Mouse (Mus musculus): ENCODE results near the gene Ocm. TPM values are rescaled to one million over a fixed set of nuclear protein-coding genes. Genes with fewer than 3 reads are reported as not detected.
A peak's percentile ranks its signal among the peaks of the same experiment; 100 is the strongest.
"Not testable (repeated sequence)": the region's sequence is repeated elsewhere in the genome, so short reads cannot be mapped to it uniquely, and the experiment has no call there.

The Ocm gene
- total RNA-seq (2021), result not detected
- long read RNA-seq, experiment 1, result 0 reads
- long read RNA-seq, experiment 2, result 0 reads

DNA sequence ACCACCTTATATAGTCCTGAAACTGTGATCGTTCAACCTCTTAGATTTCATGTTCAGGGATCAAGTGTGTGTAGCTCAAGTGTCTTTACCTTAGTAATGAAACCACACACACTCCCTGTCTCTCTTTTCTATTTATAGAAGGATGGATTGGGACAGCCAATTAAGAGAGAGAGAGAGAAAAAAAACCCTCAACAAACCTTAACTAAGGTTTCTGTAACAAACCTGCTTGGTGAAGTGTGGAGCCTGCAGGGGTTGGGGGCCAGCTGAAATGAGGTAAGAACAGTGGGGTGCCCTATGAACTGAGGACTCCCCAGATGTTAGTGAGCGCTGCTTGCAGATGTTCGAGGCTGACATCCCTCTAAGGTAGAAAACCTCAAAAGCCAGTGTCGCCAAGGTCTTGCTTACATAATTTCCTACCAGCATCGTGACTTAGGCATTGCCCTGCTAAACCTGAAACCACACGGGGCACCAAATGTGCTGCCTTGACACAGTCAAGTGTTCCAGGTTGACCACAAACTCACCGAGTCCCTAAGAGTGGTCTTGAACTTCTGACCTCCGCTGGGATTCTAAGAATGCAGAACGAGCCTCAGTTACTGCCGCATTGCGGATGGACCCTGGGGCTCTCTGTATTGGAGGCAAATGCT is at the start of gene Ocm:
Ocm (minus strand) TSS at position 51 of the 644 bp plus-strand sequence.
- no peak for DNase-seq

- no peak for DNase-seq
Observed at GRCm38 (mm10) chr5:144071249-144071648, 44.8 kb upstream of the Ocm start.

DNA sequence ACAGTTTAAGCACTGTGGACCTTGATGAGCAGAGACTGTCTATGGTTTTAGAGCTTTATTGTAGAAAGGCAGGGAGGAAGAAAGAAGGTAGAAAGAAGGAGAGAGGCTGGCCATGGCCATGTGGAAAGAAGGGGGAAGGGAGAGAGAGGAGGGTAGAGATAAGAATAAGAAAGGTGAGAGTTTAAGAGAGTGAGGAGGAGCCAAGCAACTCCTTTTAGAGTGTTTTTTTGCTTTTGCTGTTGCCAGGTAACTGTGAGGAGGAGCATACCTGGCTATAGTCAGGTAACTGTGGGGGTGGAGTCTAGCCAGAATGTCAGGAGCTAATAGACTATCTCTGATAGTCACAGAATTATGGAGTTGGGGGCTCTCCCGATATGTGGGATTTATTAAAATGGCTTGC is 43.6 kb upstream of the Ocm start:
- DNase-seq, result no peak

- no peak for DNase-seq
Observed at GRCm38 (mm10) chr5:144066036-144066435, 39.6 kb upstream of the Ocm start.

GRCm38 (mm10) chr5:144064093-144064492 is 37.6 kb upstream of the Ocm start:
- no peak for DNase-seq

GRCm38 (mm10) chr5:144054340-144054739 is 27.9 kb upstream of the Ocm start:
- no peak for DNase-seq

DNA sequence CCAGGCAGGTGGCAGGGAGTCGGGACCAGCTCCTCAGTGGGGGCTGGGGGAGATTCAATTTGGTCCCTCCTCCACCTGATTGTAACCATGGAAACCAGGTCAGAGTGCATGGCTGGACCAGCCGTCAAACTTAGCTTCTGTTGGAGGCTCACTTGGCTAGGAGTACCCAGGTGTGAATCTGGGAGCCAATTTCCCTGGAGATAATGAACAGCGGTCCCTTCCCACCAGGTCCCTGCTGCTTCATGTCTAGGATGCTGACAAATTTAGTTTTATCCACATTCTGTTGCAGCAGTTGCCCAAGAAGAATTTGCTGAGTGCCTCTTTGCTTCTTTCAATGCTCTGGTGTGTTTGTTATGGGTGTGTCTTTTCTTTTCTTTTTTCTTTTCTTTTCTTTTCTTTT is 27.0 kb upstream of the Ocm start:
- DNase-seq, result no peak

- DNase-seq, result no peak
Observed at GRCm38 (mm10) chr5:144051268-144051667, 24.8 kb upstream of the Ocm start.

GRCm38 (mm10) chr5:144049881-144050280 is 23.4 kb upstream of the Ocm start:
- DNase-seq, result no peak

DNA sequence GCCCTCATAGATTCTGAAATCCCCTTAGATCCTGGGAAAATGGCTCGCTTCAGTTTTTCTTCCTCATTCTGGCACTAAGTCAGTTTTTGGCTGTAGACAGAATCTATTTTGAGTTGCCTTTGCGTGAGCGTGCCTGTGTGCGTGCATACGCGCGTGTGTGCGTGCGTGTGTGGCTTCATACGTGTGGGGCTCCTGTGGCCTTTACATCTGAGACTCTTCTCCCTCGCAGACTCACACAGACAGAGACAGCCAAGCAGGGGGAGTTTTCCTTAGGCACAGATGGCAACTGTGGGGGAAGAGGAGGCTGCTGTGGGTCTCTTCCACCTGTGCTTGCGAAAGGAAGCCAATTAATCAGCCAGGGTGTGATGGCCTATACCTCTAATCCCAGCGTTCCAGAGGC is 20.9 kb upstream of the Ocm start:
- DNase-seq, result no peak

- no peak for DNase-seq
Observed at GRCm38 (mm10) chr5:144043166-144043565, 16.7 kb upstream of the Ocm start.

DNA sequence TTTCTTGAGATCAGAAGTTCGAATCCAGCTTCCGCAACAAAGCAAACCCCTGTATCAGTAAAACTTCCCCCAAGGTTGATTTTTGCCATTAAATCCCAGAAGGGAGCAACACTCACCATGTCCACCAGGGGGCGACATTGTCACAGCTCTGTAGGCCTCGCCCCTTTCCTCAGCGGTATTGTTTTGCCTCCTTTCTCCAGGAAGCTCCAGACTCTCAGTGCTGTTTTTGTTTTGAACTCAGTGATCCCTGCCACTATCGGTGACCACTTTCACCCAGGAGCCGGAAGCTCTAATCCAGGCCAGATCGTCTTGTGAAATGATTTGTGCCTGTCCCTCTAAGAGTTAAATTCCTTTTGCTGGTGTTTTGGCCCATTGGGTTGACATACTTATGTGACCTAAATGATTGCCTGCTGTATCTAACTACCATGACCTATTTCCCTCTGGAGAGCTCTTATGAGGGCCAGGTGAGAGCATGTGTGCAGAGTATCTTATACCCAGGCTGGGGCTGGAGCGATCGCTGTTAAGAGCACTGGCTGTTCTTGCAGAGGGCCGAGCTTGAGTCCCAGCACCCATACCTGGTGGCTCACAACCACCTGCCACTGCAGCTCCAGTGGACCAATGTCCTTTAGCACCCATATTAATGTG is 14.4 kb upstream of the Ocm start:
- peak; percentile 51 to 85 for DNase-seq

- no peak for DNase-seq
Observed at GRCm38 (mm10) chr5:144039886-144040285, 13.4 kb upstream of the Ocm start.

- DNase-seq, result no peak
Observed at GRCm38 (mm10) chr5:144039156-144039675, 12.7 kb upstream of the Ocm start.

DNA sequence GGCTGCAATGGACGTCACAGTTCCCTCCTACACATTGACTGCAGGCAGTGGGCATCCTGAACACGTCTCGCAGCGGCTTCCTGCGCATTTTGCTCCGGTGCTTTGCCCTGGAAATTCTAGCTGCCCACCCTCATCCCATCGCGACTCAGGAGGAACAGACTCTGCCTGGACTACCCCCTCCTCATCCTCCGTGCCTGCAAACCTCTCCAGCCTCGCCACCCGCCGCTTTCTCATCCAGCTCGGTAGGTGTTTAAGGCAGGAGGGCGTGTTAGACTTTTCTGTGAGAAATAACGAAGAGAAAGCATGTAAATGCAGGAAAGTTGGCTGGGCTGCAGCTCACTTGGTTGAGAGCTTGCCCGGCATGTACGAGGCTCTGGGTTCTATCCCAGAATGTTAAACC is 10.5 kb upstream of the Ocm start:
- DNase-seq, result no peak

- DNase-seq, result no peak
Observed at GRCm38 (mm10) chr5:144034567-144034966, 8.1 kb upstream of the Ocm start.

- DNase-seq, result no peak
Observed at GRCm38 (mm10) chr5:144032491-144032890, 6.0 kb upstream of the Ocm start.

GRCm38 (mm10) chr5:144015845-144016244 is 10.6 kb downstream of the Ocm start:
- DNase-seq, result no peak

DNA sequence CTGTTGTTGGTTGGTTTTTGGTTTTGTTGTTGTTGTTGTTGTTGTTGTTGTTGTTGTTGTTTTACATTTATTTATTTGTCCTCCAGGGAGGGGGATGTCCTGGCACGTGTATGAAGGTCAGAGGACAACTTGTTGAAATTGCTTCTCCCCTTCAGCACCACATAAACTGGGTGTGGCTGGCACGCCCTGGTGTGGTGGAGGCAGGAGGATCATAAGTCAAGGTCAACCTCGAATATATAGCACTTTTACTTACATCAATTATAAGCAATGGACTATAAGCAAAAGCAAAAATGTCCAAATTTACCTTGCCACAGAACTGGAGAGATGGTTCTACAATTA is 11.2 kb downstream of the Ocm start:
- DNase-seq, result no peak

- DNase-seq, result peak; percentile 84 to 87
Observed at GRCm38 (mm10) chr5:144014551-144015311, 11.7 kb downstream of the Ocm start, which contains the start of gene Ccz1. TSS of gene Ccz1 (minus strand) at chr5:144014877.

- DNase-seq, result not testable (repeated sequence)
Observed at GRCm38 (mm10) chr5:144013366-144014134, 12.9 kb downstream of the Ocm start.

- no peak for DNase-seq
Observed at GRCm38 (mm10) chr5:144002461-144003192, 23.8 kb downstream of the Ocm start.
